Mouse (Mus musculus): ENCODE measurements around the gene Trip6.

GRCm38 (mm10) chr5:137343869-137344268 lies 29.7 kb upstream of the Trip6 start:
- TF ChIP-seq POLR2A (IDR thresholded peaks at IDR 0.05; ENCODE audit: low read depth, low read length) (no peak), CTCF (IDR thresholded peaks at IDR 0.05; ENCODE audit: borderline replicate concordance, insufficient read depth, low read length) (no peak)
